Mouse (Mus musculus) hindlimb bud, embryonic 11.5 days (tissue): ENCODE data around the gene Tlk2.
A peak's percentile ranks its signal among the peaks of the same experiment; 100 is the strongest.
"Not testable (repeated sequence)": the region's sequence is repeated elsewhere in the genome, so short reads cannot be mapped to it uniquely, and the experiment has no call there.

Experiments used
- DNase-seq: peaks from one replicate; pipeline ENCODE4 v3.0.0-alpha.2; 2012; ENCODE audit warnings: low read depth, low spot score; ENCODE audit errors: extremely low spot score

The Tlk2 gene

GRCm38 (mm10) chr11:105178516-105178915, at the start of gene Tlk2:
Gene Tlk2, plus strand, starts transcription at chr11:105178807.
- DNase-seq, result no peak

DNA sequence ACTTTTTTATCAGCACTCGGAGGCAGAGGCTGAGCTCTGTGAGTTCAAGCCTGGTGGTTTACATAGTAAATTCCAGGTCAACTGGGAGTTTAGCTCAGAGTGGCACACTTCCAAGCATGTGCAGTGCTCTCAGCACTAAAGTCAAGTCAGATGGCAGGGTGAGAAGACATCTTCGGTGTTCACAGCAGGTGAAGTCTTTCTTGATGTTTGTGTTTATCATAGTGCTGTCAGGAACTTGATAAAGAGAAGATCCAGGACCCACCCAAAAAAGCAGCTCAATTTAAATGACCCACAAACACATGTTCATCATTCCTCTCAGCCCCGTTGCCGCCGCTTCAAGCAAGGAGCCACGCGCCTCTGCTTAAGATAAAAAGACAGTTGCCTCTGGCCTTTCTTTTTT, 42.9 kb upstream of the Tlk2 start:
- DNase-seq, result no peak

GRCm38 (mm10) chr11:105137255-105137654, 41.4 kb upstream of the Tlk2 start:
- DNase-seq, result not testable (repeated sequence)

DNA sequence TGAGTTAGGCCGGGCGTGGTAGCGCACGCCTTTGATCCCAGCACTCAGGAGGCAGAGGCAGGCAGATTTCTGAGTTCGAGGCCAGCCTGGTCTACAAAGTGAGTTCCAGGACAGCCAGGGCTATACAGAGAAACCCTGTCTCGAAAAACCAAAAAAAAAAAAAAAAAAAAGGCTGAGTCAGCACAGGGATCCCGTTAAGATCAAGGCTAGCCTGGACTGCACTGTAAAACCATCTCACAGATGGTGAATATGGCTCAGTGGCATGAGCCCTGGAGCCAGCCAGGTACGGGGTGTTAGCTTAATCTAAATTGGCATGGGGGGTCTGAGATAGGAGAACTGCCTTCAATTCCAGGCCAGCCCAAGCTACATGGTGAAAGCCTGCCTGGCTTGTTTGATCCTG, 38.1 kb upstream of the Tlk2 start:
- not testable (repeated sequence) for DNase-seq

DNA sequence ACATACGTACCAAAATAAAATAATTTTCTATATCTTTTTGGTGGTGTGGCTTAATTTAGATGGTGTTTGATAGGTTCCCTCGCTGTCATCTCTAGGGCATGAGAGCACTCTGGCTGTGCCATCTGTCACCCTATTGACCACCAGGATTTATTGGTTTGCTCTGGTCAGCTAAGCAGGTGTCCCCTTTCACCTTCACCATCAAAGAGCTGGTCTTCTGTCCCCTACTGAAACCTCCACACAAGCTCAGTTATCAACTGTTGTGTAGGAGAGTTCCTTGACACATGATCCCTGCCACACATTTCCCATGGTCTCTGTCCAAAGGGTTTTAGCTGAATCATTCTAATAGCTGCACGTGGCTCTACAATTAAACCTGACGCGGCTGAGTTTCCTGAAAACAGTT, 37.5 kb upstream of the Tlk2 start:
- DNase-seq, result no peak

GRCm38 (mm10) chr11:105143564-105143963, 35.0 kb upstream of the Tlk2 start:
- no peak for DNase-seq

- DNase-seq, result no peak
Observed at GRCm38 (mm10) chr11:105144084-105144483, 34.5 kb upstream of the Tlk2 start.

DNA sequence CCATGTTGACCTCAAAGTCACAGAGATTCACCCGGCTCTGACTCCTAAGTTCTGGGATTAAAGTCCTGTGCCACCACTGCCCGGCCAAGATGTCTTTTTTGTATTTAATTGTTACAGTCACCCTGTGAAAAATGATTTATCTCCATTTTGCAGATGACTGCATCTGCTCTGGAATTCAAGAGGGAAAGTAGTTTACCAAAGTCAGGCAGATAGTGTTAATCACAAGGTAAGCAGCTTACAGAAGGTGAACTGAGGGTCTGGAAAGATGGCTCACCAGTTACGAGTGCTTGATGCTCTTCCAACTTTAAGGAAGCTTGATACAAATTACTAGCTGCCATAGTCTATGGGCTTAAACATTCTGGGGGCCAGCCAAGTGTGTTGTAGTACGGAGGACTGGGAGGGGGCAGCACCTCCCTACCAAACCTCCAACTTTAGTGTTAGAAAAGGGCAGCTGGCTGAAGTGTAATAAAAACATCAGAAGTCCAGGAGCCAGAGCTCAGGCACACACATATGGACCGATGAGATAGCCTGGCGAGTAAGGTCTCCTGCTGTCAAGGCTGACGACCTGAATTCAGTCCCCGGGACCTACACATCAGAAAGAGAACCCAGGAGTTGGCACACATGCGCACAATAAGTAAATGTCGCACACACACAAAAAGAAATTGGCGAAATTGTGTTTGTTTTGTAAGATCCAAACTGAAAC, 33.9 kb upstream of the Tlk2 start:
- DNase-seq, result no peak

DNA sequence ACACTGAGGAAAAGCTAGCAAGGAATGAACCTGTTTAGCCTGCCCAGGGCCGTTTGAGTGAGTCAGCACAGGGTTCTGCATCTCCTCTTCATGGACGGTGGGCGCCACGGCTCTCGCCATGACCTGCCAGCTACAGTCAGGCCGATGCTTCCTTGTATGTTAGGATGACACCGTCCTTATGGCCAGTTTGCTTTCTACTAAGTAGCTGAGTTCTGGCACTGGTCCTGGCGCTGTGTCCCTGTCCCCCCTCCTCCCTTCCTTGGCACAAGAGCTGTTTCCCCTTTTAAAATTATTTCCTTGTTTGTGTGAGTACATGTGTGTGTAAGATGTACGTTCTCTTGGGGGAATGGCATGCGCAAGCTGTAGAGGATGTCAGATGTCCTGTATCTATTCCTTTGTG, 33.4 kb upstream of the Tlk2 start:
- DNase-seq, result no peak

DNA sequence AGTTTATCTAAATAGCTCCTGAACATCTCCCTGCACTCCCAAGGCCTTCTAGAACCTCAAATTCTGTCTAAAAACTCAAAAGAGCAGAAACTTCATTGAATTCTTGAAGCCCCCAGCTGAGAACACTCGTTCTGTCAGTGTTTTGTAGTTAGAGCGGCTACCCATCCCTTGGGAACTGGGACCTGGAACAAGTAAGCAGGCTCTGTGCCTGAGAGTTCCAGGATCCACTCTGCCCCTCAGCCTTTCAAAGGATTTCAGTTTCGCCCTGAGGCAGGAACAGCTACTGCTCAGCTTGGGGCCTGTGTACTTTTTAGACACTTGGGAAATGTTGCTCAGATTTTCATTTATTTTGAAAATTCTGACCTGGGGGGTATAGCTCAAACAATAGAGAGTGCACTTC, 32.0 kb upstream of the Tlk2 start, which contains the start of gene Gm10842:
Gm10842 (plus strand) TSS at position 301 of the 400 bp plus-strand sequence.
- DNase-seq, result no peak

DNA sequence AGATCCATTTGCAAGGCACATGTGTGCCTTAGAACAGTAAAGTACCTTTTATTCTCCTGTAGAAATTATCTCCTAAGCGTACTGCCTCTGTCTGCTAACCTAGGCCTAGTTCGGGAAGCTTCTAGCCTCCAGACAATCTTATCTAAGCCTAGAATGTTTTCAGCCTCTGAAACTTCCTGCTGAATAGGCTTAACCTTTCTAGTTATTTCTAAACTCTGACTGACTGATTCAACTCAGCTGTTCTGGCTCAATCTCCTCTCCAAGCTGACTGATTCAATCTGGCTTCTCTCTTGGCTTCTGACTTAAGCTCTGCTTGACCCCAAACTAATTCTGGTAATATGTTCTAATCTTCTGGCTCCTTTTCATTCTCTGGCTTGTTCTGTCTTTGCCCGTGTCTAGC, 29.3 kb upstream of the Tlk2 start:
- no peak for DNase-seq

DNA sequence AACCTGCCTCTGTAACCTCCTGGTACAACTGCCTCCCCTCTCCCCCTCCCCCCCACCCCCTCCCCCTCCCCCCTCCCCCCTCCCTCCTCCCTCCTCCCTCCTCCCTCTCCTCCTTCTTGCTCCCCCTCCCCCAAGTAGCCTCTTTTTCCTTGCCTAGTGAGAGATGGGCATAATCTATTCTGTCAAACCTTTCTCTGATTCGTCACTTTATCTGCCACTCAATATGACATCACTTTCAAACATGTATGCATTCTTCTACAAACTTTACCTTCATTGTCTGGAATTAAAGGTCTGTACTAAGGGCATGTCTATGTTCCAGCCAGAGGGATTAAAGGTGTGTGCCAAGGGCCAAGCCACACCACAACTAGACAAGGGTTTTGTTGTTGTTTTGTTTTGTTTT, 28.8 kb upstream of the Tlk2 start:
- no peak for DNase-seq

DNA sequence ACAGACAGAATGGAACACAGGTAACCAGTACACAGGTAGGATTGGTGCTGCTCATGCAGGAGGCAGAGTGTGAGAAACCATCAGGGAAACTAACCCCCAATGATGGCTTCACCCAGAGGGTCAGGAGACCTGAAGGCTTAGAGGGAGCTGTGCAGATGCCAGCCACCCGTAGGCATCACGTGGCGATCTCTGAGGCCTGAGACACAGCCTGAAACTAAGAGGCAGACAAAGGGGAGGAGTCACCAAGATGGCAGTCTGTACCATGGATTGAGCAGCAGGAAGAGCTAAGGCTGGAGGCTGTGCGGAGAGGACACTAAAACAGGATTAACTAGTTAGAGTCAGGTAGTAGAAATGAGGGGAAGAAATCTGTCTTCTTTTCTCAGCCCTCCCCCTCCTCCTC, 27.9 kb upstream of the Tlk2 start:
- no peak for DNase-seq

DNA sequence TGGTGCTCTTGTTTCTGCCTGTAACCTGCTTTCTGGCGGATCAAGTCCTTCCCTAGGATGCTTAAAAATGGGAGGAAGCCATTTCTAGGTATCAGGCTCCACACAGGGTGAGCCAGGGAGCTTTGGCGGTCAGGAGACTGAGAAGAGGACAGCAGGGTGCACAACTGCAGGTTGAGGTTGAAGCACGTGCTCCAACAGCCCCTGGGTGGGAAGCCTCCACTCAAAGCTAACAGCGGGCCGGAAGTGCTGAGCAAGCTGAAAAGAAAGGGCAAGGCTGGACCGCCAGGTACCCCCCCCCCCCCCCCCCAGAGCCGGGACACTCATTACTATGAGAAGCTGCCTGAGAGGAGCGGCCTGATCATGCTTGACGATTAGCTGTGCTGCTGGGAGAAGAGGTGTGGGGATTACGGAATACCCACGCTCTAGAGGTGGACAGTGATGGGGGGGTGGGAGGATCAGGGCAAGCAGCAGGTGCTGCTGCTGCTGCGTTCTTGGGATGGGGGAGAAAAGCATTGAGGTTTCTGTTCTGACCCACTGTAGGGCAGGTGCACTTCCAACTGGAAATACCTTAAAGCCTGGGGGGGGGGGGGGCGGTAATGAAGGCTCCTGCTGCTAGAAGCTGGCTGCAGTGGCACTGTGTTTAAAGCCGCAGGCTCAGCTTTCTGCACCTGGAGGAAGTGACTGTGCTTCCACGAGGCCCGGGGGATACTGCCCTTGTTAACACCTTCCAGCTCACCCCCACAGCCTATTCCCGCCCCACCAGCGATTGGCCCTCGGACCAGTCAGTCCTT, 27.2 kb upstream of the Tlk2 start:
- no peak for DNase-seq

DNA sequence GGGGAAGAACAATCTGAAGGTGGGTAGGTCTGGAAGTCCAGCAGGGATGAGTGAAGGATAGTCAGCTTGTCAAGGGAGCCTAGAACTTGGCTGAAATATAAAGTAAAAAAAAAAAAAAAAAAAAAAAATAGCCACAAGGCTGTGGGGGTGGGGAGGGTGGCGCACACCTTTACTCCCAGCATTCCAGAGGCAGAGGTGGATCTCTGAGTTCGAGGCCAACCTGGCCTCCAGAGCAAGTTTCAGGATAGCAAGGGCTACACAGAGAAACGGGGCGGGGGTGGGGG, 26.6 kb upstream of the Tlk2 start:
- no peak for DNase-seq

GRCm38 (mm10) chr11:105152357-105152899, 26.2 kb upstream of the Tlk2 start:
- no peak for DNase-seq

GRCm38 (mm10) chr11:105153068-105153833, 25.4 kb upstream of the Tlk2 start:
- DNase-seq, result peak; percentile 88

- DNase-seq, result no peak
Observed at GRCm38 (mm10) chr11:105155915-105156314, 22.7 kb upstream of the Tlk2 start.

- no peak for DNase-seq
Observed at GRCm38 (mm10) chr11:105156748-105157267, 21.8 kb upstream of the Tlk2 start.

- no peak for DNase-seq
Observed at GRCm38 (mm10) chr11:105158047-105158446, 20.6 kb upstream of the Tlk2 start.

GRCm38 (mm10) chr11:105159673-105160360, 18.8 kb upstream of the Tlk2 start:
- DNase-seq, result no peak
